Mouse (Mus musculus) embryonic facial prominence, embryonic 12.5 days (tissue): Measurements from ENCODE around the gene Stxbp2. TPM values are rescaled to one million over a fixed set of nuclear protein-coding genes. Genes with fewer than 3 reads are reported as not detected.

Experiments
- ATAC-seq: fragments of 200-750 bp; cut with Nextera tagmentation; 2 replicates; pipeline ENCODE4 v1.8.0; 2017; ENCODE audit not compliant: insufficient number of reproducible peaks, insufficient read depth, low FRiP score, low TSS enrichment
- H3K27ac ChIP-seq: fragments of 300-500 bp; sonication (generic); 2 replicates; pipeline ENCODE4 v1.5.1; 2016; ENCODE audit warnings: mild to moderate bottlenecking
- H3K27me3 ChIP-seq: fragments of 300-500 bp; sonication (generic); 2 replicates; pipeline ENCODE4 v1.6.1; 2016; ENCODE audit warnings: mild to moderate bottlenecking, moderate library complexity
- H3K36me3 ChIP-seq: fragments of 300-500 bp; sonication (generic); 2 replicates; pipeline ENCODE4 v1.6.1; 2016; ENCODE audit warnings: mild to moderate bottlenecking
- H3K4me1 ChIP-seq: fragments of 300-500 bp; sonication (generic); 2 replicates; pipeline ENCODE4 v1.6.1; 2016
- H3K4me2 ChIP-seq: fragments of 300-500 bp; sonication (generic); replicated peaks from 2 replicates; pipeline ENCODE4 v1.6.1; 2016; ENCODE audit warnings: mild to moderate bottlenecking, moderate library complexity
- H3K4me3 ChIP-seq: fragments of 300-500 bp; sonication (generic); 2 replicates; pipeline ENCODE4 v1.5.1; 2016; ENCODE audit warnings: mild to moderate bottlenecking
- H3K9ac ChIP-seq: fragments of 300-500 bp; sonication (generic); 2 replicates; pipeline ENCODE4 v1.6.1; 2016; ENCODE audit warnings: mild to moderate bottlenecking, moderate library complexity
- H3K9me3 ChIP-seq: fragments of 300-500 bp; sonication (generic); 2 replicates; pipeline ENCODE4 v1.6.1; 2016; ENCODE audit warnings: mild to moderate bottlenecking, moderate library complexity
- WGBS: fragments of 180-500 bp; shearing (Covaris S2); methylation state at CpG from one replicate; pipeline ENCODE4 v1.1.7; 2016; 5-methylcytosine and 5-hydroxymethylcytosine counted together
- polyA plus RNA-seq: library from polyadenylated mRNA; unstranded; fragments of >200 nt; fragmentation: Nextera tagmentation; extraction: Ambion mirVana; gene quantifications from 2 replicates; pipeline ENCODE4 v1.2.1, GENCODE M21; 2016

Gene Stxbp2
- polyA plus RNA-seq, 1 experiment from 2014 or later: 28.8 TPM

DNA sequence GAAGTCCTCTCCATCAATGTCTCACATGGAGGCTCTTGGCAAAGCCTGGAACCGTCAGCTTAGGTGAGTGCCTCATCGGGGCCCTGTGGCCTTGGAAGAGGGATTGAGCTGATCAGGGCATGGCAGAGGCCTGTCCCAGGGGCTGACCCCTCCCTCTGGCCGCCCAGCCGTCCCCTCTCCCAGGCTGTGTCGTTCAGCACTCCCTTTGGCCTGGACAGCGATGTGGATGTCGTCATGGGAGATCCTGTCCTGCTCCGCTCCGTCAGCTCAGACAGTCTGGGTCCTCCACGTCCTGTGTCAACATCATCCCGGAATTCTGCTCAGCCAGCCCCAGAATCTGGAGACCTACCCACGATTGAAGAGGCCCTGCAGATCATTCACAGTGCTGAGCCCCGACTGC lies 27.3 kb upstream of the Stxbp2 start:
- Histone ChIP-seq H3K36me3 (peaks cover 39% of the 10 kb centered on the region), H3K9me3 (no peaks in the 10 kb centered on the region), H3K27ac (no peak overlapping the region), H3K4me3 (no peak overlapping the region), H3K9ac (no peak overlapping the region), H3K4me2 (no peak overlapping the region), H3K4me1 (no peaks in the 10 kb centered on the region), H3K27me3 (no peaks in the 10 kb centered on the region)
- no peak for ATAC-seq
- WGBS: 75% methylated on average over 13 of the region's 13 CpGs

- no peak overlapping the region for H3K9ac ChIP-seq
- H3K4me3 ChIP-seq: no peak overlapping the region
- WGBS: 90% methylated on average over 16 of the region's 16 CpGs
- peaks cover 66% of the 10 kb centered on the region for H3K36me3 ChIP-seq
- H3K27me3 ChIP-seq: no peaks in the 10 kb centered on the region
- no peak overlapping the region for H3K4me2 ChIP-seq
- H3K4me1 ChIP-seq: no peaks in the 10 kb centered on the region
- ATAC-seq: no peak
- H3K27ac ChIP-seq: no peak overlapping the region
- H3K9me3 ChIP-seq: no peaks in the 10 kb centered on the region
Measured at GRCm38 (mm10) chr8:3606593-3606992, 24.2 kb upstream of the Stxbp2 start.

- peaks cover 68% of the 10 kb centered on the region for H3K36me3 ChIP-seq
- ATAC-seq: no peak
Measured at GRCm38 (mm10) chr8:3607822-3608221, 22.9 kb upstream of the Stxbp2 start.

DNA sequence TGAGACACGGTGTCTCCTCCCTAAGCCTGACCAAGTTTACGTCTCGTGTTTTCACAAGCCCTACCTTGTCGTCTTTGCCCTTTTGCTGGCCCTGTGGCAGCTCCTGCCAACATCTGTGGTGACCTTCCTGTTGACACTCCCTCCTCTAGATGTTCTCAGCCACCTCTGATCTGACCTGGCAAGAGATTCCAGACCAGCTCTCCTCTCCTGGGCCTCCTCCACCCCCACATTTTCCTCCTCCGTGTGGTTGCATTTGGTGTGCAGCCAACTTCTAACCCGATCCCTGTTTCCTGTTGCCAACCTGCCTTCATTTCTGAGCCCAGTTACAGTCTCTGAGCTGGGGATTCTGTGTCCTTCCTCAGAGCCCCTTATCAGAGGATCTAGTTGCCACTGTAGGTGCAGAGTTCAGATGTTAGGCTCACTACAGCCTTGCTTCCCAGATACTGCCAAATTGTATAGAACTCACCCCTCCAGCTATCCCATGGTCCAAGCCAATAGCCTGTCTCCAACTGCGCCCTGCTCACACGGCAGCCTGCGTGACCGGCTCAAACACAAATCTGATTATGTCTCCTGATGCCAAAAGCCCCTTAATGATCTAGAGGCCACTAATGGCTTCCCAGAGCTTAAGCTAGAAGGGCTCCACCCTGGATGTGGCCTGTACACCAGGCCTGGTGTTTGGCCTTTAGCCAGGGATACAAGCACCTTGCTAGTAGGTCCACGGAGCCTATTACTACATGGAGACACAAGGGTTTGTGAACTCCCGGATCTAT lies 21.5 kb upstream of the Stxbp2 start:
- WGBS: 86% methylated on average over 12 of the region's 12 CpGs
- no peak overlapping the region for H3K27ac ChIP-seq

More at GRCm38 (mm10) chr8:3607822-3608221, 22.9 kb upstream of the Stxbp2 start:
- 90% methylated on average over 7 of the region's 7 CpGs for WGBS
- no peak overlapping the region for H3K27ac ChIP-seq
- H3K9me3 ChIP-seq: no peaks in the 10 kb centered on the region
- no peak overlapping the region for H3K4me3 ChIP-seq
- H3K9ac ChIP-seq: no peak overlapping the region
- no peak overlapping the region for H3K4me2 ChIP-seq
- H3K4me1 ChIP-seq: no peaks in the 10 kb centered on the region
- no peaks in the 10 kb centered on the region for H3K27me3 ChIP-seq

DNA sequence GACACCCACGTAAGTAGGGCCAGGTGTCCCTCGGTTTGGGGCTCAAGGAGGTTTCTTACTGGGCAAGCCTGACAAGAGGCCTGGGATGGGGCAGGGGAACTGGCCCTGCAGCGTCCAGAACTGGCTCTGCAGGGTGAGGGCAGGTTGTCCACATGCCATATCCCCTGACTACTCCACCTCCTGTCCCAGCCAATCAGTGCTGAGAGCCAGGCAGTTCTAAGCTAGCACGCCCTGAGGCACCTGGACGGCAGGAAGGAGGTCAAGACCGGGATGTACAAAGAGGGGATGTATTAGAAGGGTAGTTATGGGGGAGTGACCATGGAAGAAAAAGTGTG lies 21.0 kb upstream of the Stxbp2 start:
- Histone ChIP-seq H3K27ac (no peak overlapping the region), H3K9me3 (no peaks in the 10 kb centered on the region), H3K27me3 (no peaks in the 10 kb centered on the region), H3K4me3 (no peak overlapping the region), H3K36me3 (peaks cover 74% of the 10 kb centered on the region), H3K4me2 (no peak overlapping the region), H3K4me1 (no peaks in the 10 kb centered on the region), H3K9ac (no peak overlapping the region)
- ATAC-seq: no peak
- 75% methylated on average over 6 of the region's 6 CpGs for WGBS

More for the DNA sequence above, 21.5 kb upstream of the Stxbp2 start:
- Histone ChIP-seq H3K36me3 (peaks cover 68% of the 10 kb centered on the region), H3K4me1 (no peaks in the 10 kb centered on the region), H3K4me2 (no peak overlapping the region), H3K9ac (no peak overlapping the region), H3K27me3 (no peaks in the 10 kb centered on the region), H3K4me3 (no peak overlapping the region), H3K9me3 (no peaks in the 10 kb centered on the region)
- ATAC-seq: no peak

GRCm38 (mm10) chr8:3621199-3621970 lies 9.4 kb upstream of the Stxbp2 start, which contains the start of the genes Xab2 and Pet100:
Xab2 (minus strand) TSS chr8:3621316.
Pet100 (plus strand) TSS chr8:3621548.
- H3K4me3 ChIP-seq: peak within 1 kb of the TSS; percentile 95
- H3K9me3 ChIP-seq: no peaks in the 10 kb centered on the region
- H3K27ac ChIP-seq: no peak within 1 kb of the TSS
- H3K4me1 ChIP-seq: peaks cover 13% of the 10 kb centered on the region
- H3K4me2 ChIP-seq: peak within 1 kb of the TSS; percentile 71
- no peaks in the 10 kb centered on the region for H3K27me3 ChIP-seq
- 1% methylated on average over 37 of the region's 37 CpGs for WGBS
- peaks cover 21% of the 10 kb centered on the region for H3K36me3 ChIP-seq
- H3K9ac ChIP-seq: peak within 1 kb of the TSS; percentile 74
- ATAC-seq: peak; percentile 96

DNA sequence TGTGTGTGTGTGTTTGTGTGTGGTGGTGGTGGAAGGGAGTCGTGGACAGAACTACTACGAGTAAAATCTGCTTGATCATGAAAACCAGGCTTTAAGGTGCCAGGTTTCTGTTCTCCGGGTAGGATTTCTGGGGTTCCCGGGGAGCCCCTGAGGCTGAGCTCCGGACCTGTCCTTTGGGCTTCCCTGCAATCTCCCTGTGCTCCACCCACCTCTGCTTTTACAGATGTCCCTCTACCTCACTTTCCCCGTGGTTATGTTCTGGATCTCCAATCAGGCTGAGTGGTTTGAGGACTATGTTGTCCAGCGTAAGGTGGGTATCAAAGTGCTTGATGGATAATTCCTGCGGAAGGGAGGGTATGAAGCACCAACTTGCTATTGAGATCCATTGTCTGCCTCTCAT lies 8.6 kb upstream of the Stxbp2 start:
- H3K36me3 ChIP-seq: 0 out of 2 replicates have a peak, but pooled peaks cover 15% of the 10 kb centered on the region
- no peak overlapping the region for H3K27ac ChIP-seq
- no peaks in the 10 kb centered on the region for H3K9me3 ChIP-seq
- peak overlapping the region; percentile 95 for H3K4me3 ChIP-seq
- H3K9ac ChIP-seq: peak overlapping the region; percentile 57
- H3K4me1 ChIP-seq: peaks cover 13% of the 10 kb centered on the region
- WGBS: 62% methylated on average over 8 of the region's 8 CpGs
- no peaks in the 10 kb centered on the region for H3K27me3 ChIP-seq
- ATAC-seq: no peak
- H3K4me2 ChIP-seq: peak overlapping the region; percentile 71

DNA sequence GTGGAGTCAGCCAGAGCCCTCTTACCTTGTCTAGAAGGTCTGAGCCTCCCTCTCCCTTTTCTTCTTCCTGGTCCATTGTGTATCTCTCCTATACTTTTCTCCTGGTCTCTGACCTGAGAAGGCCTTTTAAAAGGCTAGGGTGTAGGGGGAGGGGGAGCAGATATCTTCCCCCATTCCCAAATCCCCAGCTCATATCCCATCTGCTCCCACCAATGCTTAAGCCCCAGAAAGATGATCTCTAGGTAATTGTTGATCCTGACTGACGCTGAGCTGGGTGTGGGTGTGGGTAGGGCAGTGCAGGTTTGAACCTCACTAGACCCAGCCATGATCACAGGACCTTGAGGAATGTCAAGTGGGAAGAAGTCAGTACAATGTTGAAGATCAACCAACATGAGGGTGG lies 5.3 kb upstream of the Stxbp2 start, which contains the start of gene Pcp2:
Gene Pcp2, minus strand, starts transcription at position 101 of the 400 bp plus-strand sequence.
- Histone ChIP-seq H3K36me3 (no peaks in the 10 kb centered on the region), H3K9me3 (no peaks in the 10 kb centered on the region), H3K4me3 (no peak within 1 kb of the TSS), H3K9ac (no peak within 1 kb of the TSS), H3K4me2 (no peak within 1 kb of the TSS), H3K4me1 (peaks cover 5% of the 10 kb centered on the region), H3K27ac (no peak within 1 kb of the TSS), H3K27me3 (peaks cover 12% of the 10 kb centered on the region)
- 43% methylated on average over 1 of the region's 1 CpGs for WGBS
- ATAC-seq: no peak

DNA sequence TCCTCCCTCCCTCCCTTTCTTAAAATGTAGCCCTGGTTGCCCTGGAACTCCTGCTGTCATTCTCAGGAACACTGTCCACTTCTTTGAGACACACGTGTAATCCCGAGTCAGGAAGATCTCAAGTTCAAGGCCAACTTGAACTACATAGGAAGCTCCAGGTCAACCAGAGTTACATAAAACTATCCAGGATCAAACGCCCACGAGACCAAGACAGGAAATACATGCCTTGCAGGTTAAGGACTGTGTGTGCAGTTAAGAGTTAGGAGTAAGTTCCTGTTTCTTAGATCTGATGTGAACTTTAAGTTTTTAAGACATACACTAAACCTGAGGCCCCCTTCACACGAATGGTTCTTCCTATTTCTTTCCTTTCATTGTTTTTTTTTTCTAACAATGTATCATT lies 3.8 kb upstream of the Stxbp2 start:
- Histone ChIP-seq H3K4me3 (no peak overlapping the region), H3K27me3 (peaks cover 25% of the 10 kb centered on the region), H3K4me2 (no peak overlapping the region), H3K4me1 (peaks cover 3% of the 10 kb centered on the region; the same call in 1 of the 2 replicates), H3K27ac (no peak overlapping the region), H3K36me3 (no peaks in the 10 kb centered on the region), H3K9me3 (no peaks in the 10 kb centered on the region), H3K9ac (no peak overlapping the region)
- WGBS: 63% methylated on average over 5 of the region's 5 CpGs
- ATAC-seq: no peak

GRCm38 (mm10) chr8:3628014-3628413 lies 2.7 kb upstream of the Stxbp2 start:
- Histone ChIP-seq H3K27ac (no peak overlapping the region), H3K9ac (no peak overlapping the region), H3K9me3 (no peaks in the 10 kb centered on the region), H3K4me1 (no peaks in the 10 kb centered on the region), H3K27me3 (peaks cover 26% of the 10 kb centered on the region), H3K36me3 (no peaks in the 10 kb centered on the region), H3K4me2 (no peak overlapping the region), H3K4me3 (no peak overlapping the region)
- ATAC-seq: no peak
- WGBS: 32% methylated on average over 5 of the region's 5 CpGs

GRCm38 (mm10) chr8:3631478-3631875 lies 722 bp downstream of the Stxbp2 start:
- H3K27ac ChIP-seq: no peak overlapping the region
- H3K9me3 ChIP-seq: no peaks in the 10 kb centered on the region
- H3K36me3 ChIP-seq: no peaks in the 10 kb centered on the region
- peak overlapping the region; percentile 74 for H3K4me2 ChIP-seq
- H3K4me1 ChIP-seq: no peaks in the 10 kb centered on the region
- H3K27me3 ChIP-seq: peaks cover 26% of the 10 kb centered on the region
- H3K4me3 ChIP-seq: peak overlapping the region; percentile 51
- no peak overlapping the region for H3K9ac ChIP-seq
- ATAC-seq: 0 out of 2 replicates have a peak, but pooled peaks have one; percentile 13
- WGBS: 8% methylated on average over 8 of the region's 8 CpGs

GRCm38 (mm10) chr8:3645804-3646203 lies 15.0 kb downstream of the Stxbp2 start:
- Histone ChIP-seq H3K36me3 (no peaks in the 10 kb centered on the region), H3K4me3 (no peak overlapping the region), H3K9ac (no peak overlapping the region), H3K9me3 (no peaks in the 10 kb centered on the region), H3K27ac (no peak overlapping the region), H3K27me3 (no peaks in the 10 kb centered on the region), H3K4me1 (no peaks in the 10 kb centered on the region), H3K4me2 (no peak overlapping the region)
- ATAC-seq: no peak
- WGBS: 22% methylated on average over 5 of the region's 5 CpGs
